Mouse (Mus musculus): ENCODE results near the gene Ikbke.

Ikbke gene

GRCm38 (mm10) chr1:131279456-131279776, at the start of gene Ikbke:
Ikbke (minus strand) TSS chr1:131279606.
- no peak for DNase-seq

- DNase-seq: peak in 1 of 2 experiments; percentile 32
These were observed 49.7 kb upstream of the Ikbke start for GRCm38 (mm10) chr1:131329093-131329492.

- DNase-seq: peak; percentile 74 to 78
These were observed 47.8 kb upstream of the Ikbke start for GRCm38 (mm10) chr1:131327167-131327566.

- DNase-seq: no peak
These were observed 45.5 kb upstream of the Ikbke start for GRCm38 (mm10) chr1:131324816-131325463.

- peak; percentile 38 to 39 for DNase-seq
These were observed 40.4 kb upstream of the Ikbke start for GRCm38 (mm10) chr1:131319598-131320330.

- DNase-seq: no peak
These were observed 39.0 kb upstream of the Ikbke start for GRCm38 (mm10) chr1:131318397-131318796.

GRCm38 (mm10) chr1:131317625-131318024, 38.2 kb upstream of the Ikbke start:
- no peak for DNase-seq

GRCm38 (mm10) chr1:131311284-131311683, 31.9 kb upstream of the Ikbke start:
- peak in 1 of 2 experiments; percentile 50 for DNase-seq

GRCm38 (mm10) chr1:131310237-131310818, 30.9 kb upstream of the Ikbke start:
- peak; percentile 96 to 97 for DNase-seq

- no peak for DNase-seq
These were observed 21.3 kb upstream of the Ikbke start for GRCm38 (mm10) chr1:131300750-131301149.

- DNase-seq: peak; percentile 93 to 95
These were observed 20.4 kb upstream of the Ikbke start for GRCm38 (mm10) chr1:131299788-131300187.

- peak; percentile 56 to 57 for DNase-seq
These were observed 19.8 kb upstream of the Ikbke start for GRCm38 (mm10) chr1:131299240-131299639.

- peak in 1 of 2 experiments; percentile 24 for DNase-seq
These were observed 18.8 kb upstream of the Ikbke start for GRCm38 (mm10) chr1:131298171-131298570.

GRCm38 (mm10) chr1:131296726-131297125, 17.3 kb upstream of the Ikbke start:
- DNase-seq: peak; percentile 52 to 53

- DNase-seq: peak; percentile 81 to 83
These were observed 15.8 kb upstream of the Ikbke start for GRCm38 (mm10) chr1:131295200-131295599.

- DNase-seq: no peak
These were observed 14.5 kb upstream of the Ikbke start for GRCm38 (mm10) chr1:131293922-131294250.

- peak; percentile 55 to 61 for DNase-seq
These were observed 14.0 kb upstream of the Ikbke start for GRCm38 (mm10) chr1:131293221-131293921.

GRCm38 (mm10) chr1:131290648-131291047, 11.2 kb upstream of the Ikbke start:
- DNase-seq: peak; percentile 83 to 86

- DNase-seq: peak; percentile 59 to 61
These were observed 9.5 kb upstream of the Ikbke start for GRCm38 (mm10) chr1:131288938-131289337.

- no peak for DNase-seq
These were observed 7.9 kb upstream of the Ikbke start for GRCm38 (mm10) chr1:131287267-131287666.

GRCm38 (mm10) chr1:131286803-131287202, 7.4 kb upstream of the Ikbke start:
- DNase-seq: peak in 1 of 2 experiments; percentile 21

- no peak for DNase-seq
These were observed 5.2 kb upstream of the Ikbke start for GRCm38 (mm10) chr1:131284616-131285015.

- peak in 1 of 2 experiments; percentile 52 for DNase-seq
These were observed 4.8 kb upstream of the Ikbke start for GRCm38 (mm10) chr1:131284167-131284566.

Data from cerebellum, postnatal 10 days (tissue).